Mouse (Mus musculus) left cerebral cortex, postnatal 36 days (tissue): Measurements from ENCODE around the gene Ptprm. TPM values are rescaled to one million over a fixed set of nuclear protein-coding genes. Genes with fewer than 3 reads are reported as not detected.

Experiments
- DNase-seq, 2 experiments: peaks; one replicate each; pipeline ENCODE4 v3.0.0; 2021 to 2022; ENCODE audit warnings: low spot score in 2 of 2, mixed read lengths in 1 of 2
- intact Hi-C: fragments of 180-260 bp; cut with DNase I; formaldehyde crosslinking; loops from one replicate; pipeline ENCODE4 v1.15.1; 2025
- total RNA-seq, 2 experiments: library from RNA; stranded (reverse); gene quantifications; 2 replicates each; pipeline ENCODE4 v1.2.3; 2021

Ptprm gene
- total RNA-seq, 2 experiments from 2014 or later = 34.1 to 41.6 TPM

DNA sequence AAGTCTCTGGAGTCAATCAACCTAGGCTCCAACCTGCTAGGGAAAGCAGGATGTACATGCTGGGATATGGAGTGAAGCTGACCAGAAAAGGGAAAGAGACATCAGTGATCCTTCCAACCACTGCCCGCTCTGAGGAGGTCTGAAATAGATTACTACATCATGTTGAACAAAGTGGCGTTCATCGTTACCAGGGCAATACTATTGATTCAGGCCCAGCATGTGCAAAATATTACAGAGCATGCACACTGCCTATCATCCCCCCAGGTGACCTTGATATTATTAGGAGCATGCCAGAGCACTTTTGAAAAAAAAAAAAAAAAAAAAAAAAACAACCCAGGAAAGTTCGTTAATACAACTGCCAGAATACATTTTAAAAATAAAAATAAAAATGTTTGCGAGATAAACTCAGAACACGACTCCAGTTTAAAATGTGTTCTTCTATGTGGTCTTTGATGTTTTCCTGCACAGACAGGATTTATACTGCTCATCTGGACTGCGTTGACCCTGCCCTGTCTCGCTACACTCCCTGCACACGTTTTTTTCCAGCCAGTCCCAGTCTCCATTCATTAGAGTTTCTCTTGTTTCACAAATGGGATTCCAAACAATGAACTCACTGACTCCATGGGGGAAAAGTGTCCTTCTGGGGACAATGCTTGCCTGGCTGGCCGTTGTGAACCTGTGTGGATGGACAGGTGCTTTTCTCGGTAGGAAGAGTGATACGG, 111.3 kb downstream of the Ptprm start:
- no peak for DNase-seq
- intact Hi-C loops = no loop called here

- DNase-seq = no peak
These were observed 112.1 kb downstream of the Ptprm start for GRCm38 (mm10) chr17:67241951-67242773.

GRCm38 (mm10) chr17:67238866-67239265, 115.4 kb downstream of the Ptprm start:
- no peak for DNase-seq
- intact Hi-C loops = no loop called here

More at GRCm38 (mm10) chr17:67241951-67242773, 112.1 kb downstream of the Ptprm start:
- intact Hi-C loops = no loop called here

- no peak for DNase-seq
- intact Hi-C loops = no loop called here
These were observed 116.8 kb downstream of the Ptprm start for GRCm38 (mm10) chr17:67237407-67237806.

DNA sequence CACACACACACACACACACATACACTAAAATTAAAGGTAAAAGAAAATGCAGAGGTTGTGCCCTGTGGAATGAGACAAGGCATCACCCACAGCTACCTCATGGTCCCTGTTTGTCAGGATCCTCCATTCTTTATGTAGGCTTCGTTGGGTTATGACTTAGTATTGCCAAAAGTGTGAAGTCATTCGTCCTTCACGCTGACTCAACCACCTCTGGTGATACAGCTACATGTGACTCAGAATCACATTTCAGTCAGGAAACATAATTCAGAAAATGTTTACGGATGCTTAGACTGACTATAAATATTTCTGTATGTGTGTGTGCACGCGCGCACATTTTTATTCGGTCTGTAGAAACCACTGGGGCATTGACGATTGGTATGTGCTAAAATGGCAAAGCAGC, 121.2 kb downstream of the Ptprm start:
- DNase-seq = no peak
- intact Hi-C loops = no loop called here

DNA sequence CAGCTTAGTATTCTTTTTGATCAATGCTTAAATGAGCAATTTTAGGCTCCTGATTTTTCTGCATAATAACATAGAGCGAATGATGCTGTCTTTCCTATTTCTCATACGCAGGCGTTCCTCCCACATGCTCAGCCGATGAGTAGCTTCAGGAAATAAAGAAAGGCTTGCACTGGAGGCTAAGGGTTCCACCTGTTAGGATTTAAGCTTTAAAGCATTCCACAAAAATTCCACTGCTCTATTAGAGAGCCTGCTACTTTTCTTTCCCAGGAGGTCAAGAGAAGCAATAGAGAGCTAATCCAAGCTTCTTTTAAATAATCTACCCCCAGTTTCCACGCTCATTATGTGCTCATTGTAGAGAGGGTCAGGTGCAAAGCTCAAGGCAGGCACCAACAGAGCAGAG, 127.3 kb downstream of the Ptprm start:
- DNase-seq = no peak
- intact Hi-C loops = no loop called here

DNA sequence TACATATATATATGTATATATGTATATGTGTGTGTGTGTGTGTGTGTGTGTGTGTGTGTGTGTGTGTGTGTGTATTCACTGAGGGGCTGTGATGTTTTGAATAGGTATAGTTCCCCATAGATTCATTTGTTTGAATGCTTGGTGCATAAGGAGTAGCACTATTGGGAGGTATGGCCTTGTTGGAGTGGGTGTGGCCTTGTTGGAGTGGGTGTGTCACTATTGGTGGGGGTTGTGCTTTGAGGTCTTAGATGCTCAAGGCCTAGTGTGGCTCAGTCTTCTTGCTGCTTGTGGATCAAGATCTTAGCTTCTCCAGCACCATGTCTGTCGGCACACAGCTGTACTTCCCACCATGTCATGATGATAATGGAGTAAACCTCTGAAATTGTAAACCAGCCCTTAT, 138.9 kb downstream of the Ptprm start:
- DNase-seq = no peak
- intact Hi-C loops = no loop called here

- intact Hi-C loops = no loop called here
- DNase-seq = no peak
These were observed 140.5 kb downstream of the Ptprm start for GRCm38 (mm10) chr17:67213711-67214110.

DNA sequence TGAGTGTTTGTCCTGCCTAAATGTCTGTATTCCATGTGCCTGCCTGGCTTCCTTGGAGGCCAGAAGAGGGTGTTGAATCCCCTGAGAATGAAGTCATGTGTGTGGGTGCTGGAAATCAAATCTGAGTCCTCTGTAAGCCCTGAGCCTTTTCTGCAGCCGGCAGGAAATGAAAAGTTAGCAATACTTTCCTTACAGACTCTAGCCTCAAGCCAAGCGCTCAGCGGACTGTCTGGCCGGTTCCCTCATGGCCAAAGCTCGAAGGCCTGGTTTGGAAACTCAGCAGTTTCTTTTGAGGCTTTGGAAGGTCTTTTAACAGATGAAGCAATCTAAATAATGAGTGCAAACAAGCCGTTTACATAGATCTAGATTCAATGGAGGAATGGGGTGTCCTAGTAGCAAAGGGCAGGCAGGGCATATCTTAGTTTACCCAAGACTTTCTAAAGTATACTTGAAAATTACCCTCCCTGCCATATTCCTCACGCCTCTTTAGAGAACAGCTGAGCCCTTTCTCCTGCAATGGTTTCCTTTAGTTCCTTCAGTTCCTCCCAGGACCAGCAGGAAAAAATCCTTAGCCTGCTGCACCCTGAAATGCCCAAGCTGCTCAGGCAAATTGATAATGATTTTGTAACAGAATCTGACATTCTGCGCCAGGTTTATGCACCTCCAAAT, 144.4 kb downstream of the Ptprm start:
- intact Hi-C loops = no loop called here
- no peak for DNase-seq

DNA sequence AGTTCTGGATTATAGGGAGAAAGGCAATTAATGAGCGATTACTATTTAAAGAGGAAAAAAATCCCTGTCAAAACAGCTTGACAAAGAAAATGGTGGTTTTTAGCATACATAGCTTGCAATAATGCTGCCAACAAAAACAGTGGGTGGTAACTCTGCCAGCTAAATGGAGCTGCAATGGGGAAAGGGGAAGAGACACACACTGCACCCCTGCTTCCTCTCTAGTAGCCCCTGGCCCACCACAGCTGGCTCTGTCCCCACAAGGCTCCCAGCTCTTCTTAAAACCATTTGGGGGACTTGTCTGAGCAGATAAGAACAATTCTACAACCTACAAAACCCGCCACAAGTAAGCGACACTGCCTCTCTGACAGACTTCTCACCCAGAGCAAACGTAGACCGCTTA, 145.7 kb downstream of the Ptprm start:
- intact Hi-C loops = no loop called here
- DNase-seq = no peak

GRCm38 (mm10) chr17:67206984-67207383, 147.3 kb downstream of the Ptprm start:
- DNase-seq = no peak
- intact Hi-C loops = no loop called here

DNA sequence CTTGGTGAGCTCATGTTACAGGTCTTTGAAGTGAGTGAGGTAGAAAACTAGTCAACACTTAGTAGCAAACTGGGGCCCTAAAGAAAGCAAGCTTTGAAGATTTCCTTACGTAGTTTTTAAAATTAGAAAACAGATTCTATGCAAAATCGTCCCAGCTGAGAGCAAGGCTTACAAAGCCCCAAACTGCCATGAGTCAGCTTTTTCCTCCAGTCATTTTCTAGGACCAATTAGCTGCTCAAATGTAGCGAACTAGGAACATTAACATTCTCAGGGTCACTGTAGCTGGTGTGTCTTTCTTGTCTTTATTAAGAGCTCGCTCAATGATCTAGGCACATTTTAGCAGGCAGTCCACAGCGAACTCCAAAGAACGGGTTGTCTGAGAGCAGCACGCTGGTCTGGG, 153.1 kb downstream of the Ptprm start:
- intact Hi-C loops = no loop called here
- DNase-seq = no peak

- DNase-seq = no peak
- intact Hi-C loops = no loop called here
These were observed 160.5 kb downstream of the Ptprm start for GRCm38 (mm10) chr17:67193728-67194127.

GRCm38 (mm10) chr17:67188514-67188913, 165.7 kb downstream of the Ptprm start:
- no peak for DNase-seq
- intact Hi-C loops = no loop called here

- intact Hi-C loops = no loop called here
- DNase-seq = no peak
These were observed 167.4 kb downstream of the Ptprm start for GRCm38 (mm10) chr17:67186879-67187278.

DNA sequence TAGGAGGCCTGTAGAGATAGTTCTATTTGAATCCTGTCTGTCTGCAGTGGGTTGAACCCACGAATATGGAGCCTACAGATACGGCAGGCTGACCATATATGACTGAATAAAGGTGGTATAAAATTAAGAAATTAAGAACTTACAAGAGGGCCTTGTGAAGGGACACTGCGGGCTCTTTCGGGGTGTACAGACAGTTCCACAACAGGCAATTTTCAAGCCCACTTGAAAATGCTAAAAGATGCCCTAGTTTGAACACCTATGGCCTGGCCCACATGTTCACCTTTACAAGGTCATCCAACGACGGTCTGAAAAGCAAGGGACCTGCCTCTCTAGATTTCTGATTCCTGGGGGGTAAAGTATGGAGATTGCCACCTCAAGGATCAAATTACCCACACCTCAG, 168.3 kb downstream of the Ptprm start:
- intact Hi-C loops = no loop called here

DNA sequence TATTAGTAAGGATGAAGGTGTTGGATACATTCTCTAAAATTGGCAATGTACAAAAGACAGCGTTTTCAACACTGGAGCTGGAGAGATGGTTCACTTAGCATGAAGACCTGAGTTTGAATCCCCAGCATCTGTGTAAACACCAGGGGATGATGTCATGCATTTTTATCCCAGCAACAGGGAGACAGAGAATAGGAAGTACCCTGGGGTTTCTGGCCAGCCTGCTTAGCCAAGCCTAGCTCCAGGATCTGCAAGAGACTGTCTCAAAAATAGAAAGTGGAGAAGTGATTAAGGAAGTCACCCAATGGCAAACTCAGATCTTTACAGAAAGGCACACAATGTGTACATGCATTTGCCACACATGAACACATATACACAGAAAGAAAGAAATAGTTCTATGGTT, 174.8 kb downstream of the Ptprm start:
- no peak for DNase-seq
- intact Hi-C loops = loop anchor here (10.0 kb wide), 1 partner anchor 425 kb away; no protein-coding TSS in a partner anchor

More for the DNA sequence above, 168.3 kb downstream of the Ptprm start:
- no peak for DNase-seq

DNA sequence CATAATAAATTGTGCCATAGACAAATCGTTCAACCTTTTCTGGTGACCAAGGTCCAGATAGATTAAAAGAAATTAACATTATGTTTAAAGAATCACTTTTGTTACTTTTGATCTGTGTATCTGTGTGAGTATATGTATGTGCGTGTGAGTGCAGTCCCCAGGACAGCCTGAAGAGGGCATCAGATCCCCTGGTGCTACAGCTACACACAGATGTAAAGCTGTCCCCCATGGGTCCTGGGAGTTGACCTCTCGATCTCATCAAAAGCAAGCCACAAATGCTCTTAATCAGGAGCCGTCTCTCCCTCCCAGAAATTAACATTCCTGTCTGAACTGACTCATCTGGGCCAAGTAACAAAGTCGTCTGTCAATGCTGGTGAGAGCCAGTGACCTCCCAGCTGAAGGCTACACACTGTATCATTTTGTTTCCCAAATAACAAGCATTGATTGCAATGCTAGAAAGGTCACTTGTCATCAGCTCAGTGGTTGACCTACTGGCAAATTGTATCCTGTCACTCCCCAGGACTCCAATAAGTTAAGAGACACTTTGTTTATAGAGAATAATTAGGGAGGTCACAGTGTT, 175.5 kb downstream of the Ptprm start:
- no peak for DNase-seq
- intact Hi-C loops = loop anchor here (10.0 kb wide), 1 partner anchor 424 kb away; no protein-coding TSS in a partner anchor

DNA sequence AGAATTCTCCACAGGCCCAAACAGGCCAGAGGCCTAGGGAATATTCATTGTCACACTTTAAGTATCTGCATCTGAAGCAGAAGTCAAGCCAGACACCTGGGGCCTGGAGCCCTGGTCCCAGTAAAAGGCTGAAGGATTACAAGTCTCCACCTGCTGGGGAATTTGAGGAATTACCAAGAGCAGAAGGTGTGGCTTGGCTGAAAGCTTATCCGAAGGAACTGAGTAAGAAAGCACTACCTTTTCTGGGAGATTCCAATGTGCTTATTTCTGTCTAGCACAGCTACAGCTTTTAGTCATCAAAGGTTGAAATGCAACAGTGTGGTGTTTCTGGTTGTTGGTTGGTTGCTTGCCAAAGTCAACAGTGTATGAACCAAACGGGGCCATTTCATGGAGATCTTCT, 178.4 kb downstream of the Ptprm start:
- DNase-seq = peak; percentile 22 to 27
- intact Hi-C loops = loop anchor here (10.0 kb wide), 1 partner anchor 421 kb away; no protein-coding TSS in a partner anchor

DNA sequence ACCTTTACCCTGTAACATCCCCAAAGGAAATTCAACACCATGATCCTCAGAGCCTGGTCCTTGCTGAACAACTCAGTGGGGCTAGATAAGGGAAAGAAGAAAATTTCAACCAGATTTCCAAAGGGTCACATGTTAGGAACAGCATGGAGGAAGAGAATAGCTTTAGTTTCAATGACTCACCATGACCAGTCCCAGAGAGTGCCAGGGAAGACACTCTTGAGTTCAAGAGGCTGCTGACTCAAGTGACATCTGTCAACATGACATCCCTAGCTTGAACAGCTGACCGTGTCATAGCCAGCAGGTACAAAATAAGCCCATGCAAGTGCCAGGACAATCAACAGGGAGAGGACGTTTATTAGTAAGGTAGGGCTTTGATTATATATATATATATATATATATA, 182.9 kb downstream of the Ptprm start:
- DNase-seq = no peak
- intact Hi-C loops = loop anchor here (10.0 kb wide), 1 partner anchor 417 kb away; no protein-coding TSS in a partner anchor
